Mouse (Mus musculus) cerebellum, adult (tissue): ENCODE results near the gene Cd59b.
A peak's percentile ranks its signal among the peaks of the same experiment; 100 is the strongest.

Experiments
- ATAC-seq: cut with Nextera tagmentation; 2 replicates; pipeline ENCODE4 v1.9.2; 2017; ENCODE audit warnings: mild to moderate bottlenecking, moderate library complexity, mixed read lengths; ENCODE audit not compliant: insufficient number of reproducible peaks, low FRiP score, low TSS enrichment

The Cd59b gene

GRCm38 (mm10) chr2:104069704-104070185 is at the start of gene Cd59b:
TSS of gene Cd59b (plus strand) at chr2:104069849.
- peak; percentile 85 for ATAC-seq

GRCm38 (mm10) chr2:104023096-104023495 is 46.6 kb upstream of the Cd59b start:
- no peak for ATAC-seq

- no peak for ATAC-seq
Measured at GRCm38 (mm10) chr2:104024656-104025055, 45.0 kb upstream of the Cd59b start.

- peak; percentile 81 for ATAC-seq
Measured at GRCm38 (mm10) chr2:104027458-104028138, 42.1 kb upstream of the Cd59b start, which contains the start of gene Fbxo3. TSS of gene Fbxo3 (plus strand) at chr2:104027721.

- peak; percentile 45; the same call in 1 of the 2 replicates for ATAC-seq
Measured at GRCm38 (mm10) chr2:104028139-104028723, 41.4 kb upstream of the Cd59b start, which contains the start of gene 4931422A03Rik. TSS of gene 4931422A03Rik (minus strand) at chr2:104028361.

GRCm38 (mm10) chr2:104029074-104029473 is 40.6 kb upstream of the Cd59b start:
- ATAC-seq = no peak

GRCm38 (mm10) chr2:104030381-104030780 is 39.3 kb upstream of the Cd59b start:
- no peak for ATAC-seq

- ATAC-seq = no peak
Measured at GRCm38 (mm10) chr2:104032056-104032455, 37.6 kb upstream of the Cd59b start.

GRCm38 (mm10) chr2:104034832-104035472 is 34.7 kb upstream of the Cd59b start:
- peak; percentile 43; the same call in 1 of the 2 replicates for ATAC-seq

GRCm38 (mm10) chr2:104035595-104035994 is 34.1 kb upstream of the Cd59b start:
- peak; percentile 51; the same call in 1 of the 2 replicates for ATAC-seq

GRCm38 (mm10) chr2:104036316-104036715 is 33.3 kb upstream of the Cd59b start:
- no peak for ATAC-seq

- ATAC-seq = no peak
Measured at GRCm38 (mm10) chr2:104038236-104038635, 31.4 kb upstream of the Cd59b start.

GRCm38 (mm10) chr2:104041632-104042031 is 28.0 kb upstream of the Cd59b start:
- ATAC-seq = 0 out of 2 replicates have a peak, but pooled peaks have one; percentile 52

- no peak for ATAC-seq
Measured at GRCm38 (mm10) chr2:104042766-104043165, 26.9 kb upstream of the Cd59b start.

GRCm38 (mm10) chr2:104043624-104044478 is 25.8 kb upstream of the Cd59b start:
- ATAC-seq = no peak

- no peak for ATAC-seq
Measured at GRCm38 (mm10) chr2:104044479-104045080, 25.1 kb upstream of the Cd59b start.

GRCm38 (mm10) chr2:104058381-104058780 is 11.3 kb upstream of the Cd59b start:
- no peak for ATAC-seq

- no peak for ATAC-seq
Measured at GRCm38 (mm10) chr2:104058954-104059353, 10.7 kb upstream of the Cd59b start.

GRCm38 (mm10) chr2:104059786-104060185 is 9.9 kb upstream of the Cd59b start:
- ATAC-seq = no peak

- ATAC-seq = no peak
Measured at GRCm38 (mm10) chr2:104060996-104061395, 8.7 kb upstream of the Cd59b start.
